In genomic region chr16:57585201-57585600, GRCm38 (mm10) we compare ENCODE assay signal across 18 mouse cellular contexts. TPM values are rescaled to one million over a fixed set of nuclear protein-coding genes. Genes with fewer than 3 reads are reported as not detected.
DNase-seq lines count a peak whose midpoint lies in the region; ATAC-seq and TF ChIP-seq lines count a peak whose summit lies in the region.
"Had no signal": no experiment of that assay in that cellular context is flagged by ENCODE, and none has a peak within 500 bp of the region (broad histone marks: within the 10 kb centered on the region; RNA-seq: fewer than 3 reads in every experiment).

No protein-coding gene starts in this region.

- peaks cover 14% of the 10 kb centered on the region; the same call in 1 of the 2 replicates for H3K4me1 ChIP-seq in heart, embryonic 13.5 days
- H3K4me1 ChIP-seq in lung, embryonic 14.5 days (ENCODE audit: insufficient read depth): no peaks in the 10 kb centered on the region; the same call in 1 of the 2 replicates

- H3K4me2 ChIP-seq in heart, embryonic 13.5 days: no peak overlapping the region
- no peak overlapping the region for H3K4me2 ChIP-seq in lung, embryonic 14.5 days
- H3K4me2 ChIP-seq: liver, embryonic 13.5 days; midbrain, embryonic 11.5 days had no signal

- no peaks in the 10 kb centered on the region for H3K27me3 ChIP-seq in heart, embryonic 13.5 days (replicated peaks)
- no peaks in the 10 kb centered on the region for H3K27me3 ChIP-seq in lung, embryonic 14.5 days (ENCODE audit: insufficient read depth, low read length)
- H3K27me3 ChIP-seq: liver, embryonic 13.5 days had no signal

- ATAC-seq in heart, embryonic 13.5 days (ENCODE audit: extremely low read depth, insufficient number of reproducible peaks, low FRiP score, low TSS enrichment): no peak
- ATAC-seq in lung, embryonic 14.5 days (ENCODE audit: insufficient read depth): no peak
- ATAC-seq: forebrain, embryonic 16.5 days had no signal

- H3K27ac ChIP-seq in heart, embryonic 13.5 days (replicated peaks): peak overlapping the region; percentile 32; the same call in 1 of the 2 replicates
- peak overlapping the region; percentile 36; the same call in 1 of the 2 replicates for H3K27ac ChIP-seq in lung, embryonic 14.5 days (ENCODE audit: low read depth)
- H3K27ac ChIP-seq: left cerebral cortex, adult 2 months; liver, embryonic 13.5 days had no signal

- H3K9me3 ChIP-seq in heart, embryonic 13.5 days: no peaks in the 10 kb centered on the region
- H3K9me3 ChIP-seq in lung, embryonic 14.5 days (ENCODE audit: low read depth, low read length): no peaks in the 10 kb centered on the region
- H3K9me3 ChIP-seq: liver, embryonic 13.5 days had no signal

- WGBS in heart, embryonic 13.5 days: 44% methylated on average over 3 of the region's 3 CpGs
- WGBS in lung, embryonic 14.5 days: 18% methylated on average over 3 of the region's 3 CpGs

- TF ChIP-seq CTCF in lung, embryonic 14.5 days (IDR thresholded peaks at IDR 0.05; ENCODE audit: low read depth): no peak

- no peak for DNase-seq in heart, adult 18-20 months
- peak; percentile 68 for DNase-seq in lung, embryonic 14.5 days
- DNase-seq in lung, adult 18-20 months: no peak
- peak; percentile 44 for DNase-seq in CD4-positive, CD25-positive, alpha-beta regulatory T cell, adult 2 months (ENCODE audit: low read depth, low spot score)
- peak; percentile 47 for DNase-seq in induced T-regulatory cell, adult 2 months (ENCODE audit: low read depth)
- DNase-seq in cerebellum, postnatal 36 days: no peak
- DNase-seq: B cell, adult 2 months; cerebellum, postnatal 14 days; heart, postnatal 36 days; kidney, adult 8-10 months; liver, embryonic 13.5 days; lung, postnatal 36 days; right cerebral cortex, postnatal 25 days; thymus, postnatal 4 days had no signal

- H3K36me3 ChIP-seq in heart, embryonic 13.5 days: peaks cover 7% of the 10 kb centered on the region; the same call in 1 of the 2 replicates
- H3K36me3 ChIP-seq in lung, embryonic 14.5 days (ENCODE audit: insufficient read depth): no peaks in the 10 kb centered on the region
- H3K36me3 ChIP-seq: liver, embryonic 13.5 days had no signal

- H3K9ac ChIP-seq in heart, embryonic 13.5 days: no peak overlapping the region
- H3K9ac ChIP-seq in lung, embryonic 14.5 days: no peak overlapping the region
- H3K9ac ChIP-seq: liver, embryonic 13.5 days had no signal

- no peak overlapping the region for H3K4me3 ChIP-seq in heart, embryonic 13.5 days
- H3K4me3 ChIP-seq in lung, embryonic 14.5 days (ENCODE audit: low read depth, low read length): no peak overlapping the region
- H3K4me3 ChIP-seq: left cerebral cortex, adult 2 months; liver, embryonic 13.5 days had no signal

RNA-seq across cellular contexts. Expression of gene Cmss1, which starts 21.5 kb away (rescaled TPM):
- polyA plus RNA-seq in heart, embryonic 13.5 days (2015; fragmentation: Nextera tagmentation; extraction: Ambion mirVana): 32.2 and 33.9 TPM in 2 replicates
- 10 to 100 TPM; 70.2 to 79.9 TPM for total RNA-seq in heart, adult 18-20 months (2021)
- polyA plus RNA-seq in lung, embryonic 14.5 days (2014; fragmentation: Nextera tagmentation; extraction: Ambion mirVana): 58.0 and 67.9 TPM in 2 replicates

Comparison
In these comparisons a context has a peak if more than half of its experiments do, and no peak if none do; other contexts are left out.
1. DNase-seq: peak in lung, embryonic 14.5 days (single experiment), CD4-positive, CD25-positive, alpha-beta regulatory T cell, adult 2 months (single experiment) and induced T-regulatory cell, adult 2 months (single experiment); none in heart, adult 18-20 months (0 of 2), lung, adult 18-20 months (0 of 2) and cerebellum, postnatal 36 days (0 of 2).